Mouse (Mus musculus): ENCODE measurements around the gene 4931406C07Rik. TPM values are rescaled to one million over a fixed set of nuclear protein-coding genes. Genes with fewer than 3 reads are reported as not detected.
A peak's percentile ranks its signal among the peaks of the same experiment; 100 is the strongest.

Gene 4931406C07Rik
- total RNA-seq, 2 experiments from 2014 or later, result 26.0 to 27.1 TPM

GRCm38 (mm10) chr9:15300056-15300455, 6.2 kb downstream of the 4931406C07Rik start:
- no peak for DNase-seq (ENCODE audit: extremely low spot score in 1 of 2, low spot score in 2 of 2)
- intact Hi-C loops (cut with DNase I), result no loop called here

DNA sequence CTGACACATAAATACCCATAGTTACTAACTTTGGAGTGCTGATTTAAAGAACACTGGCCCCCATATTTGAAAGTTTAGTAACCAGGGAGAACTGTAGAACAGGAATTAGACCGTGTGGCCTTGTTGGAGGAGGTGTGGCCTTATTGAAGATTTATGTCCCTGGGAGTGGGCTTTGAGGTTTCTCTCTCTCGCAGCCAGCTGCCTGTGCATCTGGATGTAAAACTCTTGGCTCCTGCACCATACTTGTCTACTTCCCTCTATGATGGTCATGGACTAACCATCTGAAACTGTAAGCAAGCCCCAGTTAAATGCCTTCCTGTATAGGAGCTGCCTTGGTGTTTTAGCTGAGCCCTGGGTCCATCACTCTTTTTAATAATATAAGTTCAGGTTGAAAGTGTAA, 7.8 kb downstream of the 4931406C07Rik start:
- intact Hi-C loops (cut with DNase I), result no loop called here
- no peak for DNase-seq (ENCODE audit: extremely low spot score in 1 of 2, low spot score in 2 of 2)

DNA sequence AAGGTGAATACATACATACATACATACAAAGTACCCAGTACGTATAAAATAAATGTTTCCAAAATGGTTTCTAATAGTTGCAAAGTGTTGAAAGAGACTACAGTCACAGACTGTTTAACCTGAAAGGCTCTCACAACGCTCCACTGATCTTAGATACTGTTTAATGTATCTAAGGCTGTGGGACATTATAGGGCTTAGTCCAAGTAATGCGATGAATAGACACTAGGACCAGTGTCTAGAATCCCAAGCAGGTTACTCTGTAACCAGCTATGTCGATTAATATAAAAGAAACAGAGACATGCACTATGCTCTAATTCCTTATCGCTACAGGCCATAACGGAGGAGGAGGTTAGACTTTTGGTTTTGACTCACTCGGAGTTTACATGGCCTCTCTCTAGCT, 9.1 kb downstream of the 4931406C07Rik start:
- DNase-seq (ENCODE audit: extremely low spot score in 1 of 2, low spot score in 2 of 2), result no peak
- intact Hi-C loops (cut with DNase I), result no loop called here

DNA sequence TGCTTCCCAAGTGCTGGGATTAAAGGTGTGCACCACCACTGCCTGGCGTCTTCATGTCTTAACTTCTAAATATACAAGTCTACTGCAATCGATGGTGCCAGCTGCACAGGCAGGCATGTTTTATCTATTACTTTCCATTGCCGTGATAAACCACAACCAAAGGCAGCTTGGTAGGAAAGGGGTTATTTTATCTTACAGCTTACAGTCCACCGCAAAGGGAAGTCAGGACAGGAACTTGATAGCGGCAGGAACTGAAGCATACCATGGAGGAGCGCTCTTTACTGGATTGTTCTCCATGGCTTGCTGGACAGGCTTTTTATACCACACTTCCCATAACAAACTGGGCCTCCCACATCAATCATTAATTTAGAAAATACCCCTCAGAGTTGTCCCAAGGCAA, 17.0 kb downstream of the 4931406C07Rik start:
- no peak for DNase-seq (ENCODE audit: extremely low spot score in 1 of 2, low spot score in 2 of 2)
- intact Hi-C loops (cut with DNase I), result no loop called here

- intact Hi-C loops (cut with DNase I), result no loop called here
- no peak for DNase-seq (ENCODE audit: extremely low spot score in 1 of 2, low spot score in 2 of 2)
These were observed 17.8 kb downstream of the 4931406C07Rik start for GRCm38 (mm10) chr9:15288402-15288801.

DNA sequence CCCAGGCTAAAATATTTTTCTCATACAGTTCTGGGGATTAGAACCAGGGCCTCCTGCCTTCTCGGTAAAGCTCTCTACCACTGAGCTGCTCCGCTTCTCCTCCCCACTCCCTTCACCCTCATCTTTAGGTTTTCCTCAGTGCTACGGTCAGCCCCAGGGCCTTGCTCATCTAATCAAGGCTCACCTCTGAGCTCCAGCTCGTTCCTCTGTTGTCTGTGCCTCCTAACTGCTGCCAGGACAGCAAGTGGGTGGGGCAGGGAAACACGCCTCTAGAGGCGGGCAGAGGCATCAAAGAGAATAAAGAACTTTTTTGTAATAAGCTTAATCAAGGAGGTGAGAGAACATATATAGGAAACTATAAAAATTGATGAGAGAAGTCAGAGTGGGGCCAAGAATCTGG, 18.4 kb downstream of the 4931406C07Rik start:
- DNase-seq (ENCODE audit: extremely low spot score in 1 of 2, low spot score in 2 of 2), result no peak
- intact Hi-C loops (cut with DNase I), result no loop called here

- no peak for DNase-seq (ENCODE audit: extremely low spot score in 1 of 2, low spot score in 2 of 2)
- intact Hi-C loops (cut with DNase I), result no loop called here
These were observed 20.8 kb downstream of the 4931406C07Rik start for GRCm38 (mm10) chr9:15285443-15285842.

DNA sequence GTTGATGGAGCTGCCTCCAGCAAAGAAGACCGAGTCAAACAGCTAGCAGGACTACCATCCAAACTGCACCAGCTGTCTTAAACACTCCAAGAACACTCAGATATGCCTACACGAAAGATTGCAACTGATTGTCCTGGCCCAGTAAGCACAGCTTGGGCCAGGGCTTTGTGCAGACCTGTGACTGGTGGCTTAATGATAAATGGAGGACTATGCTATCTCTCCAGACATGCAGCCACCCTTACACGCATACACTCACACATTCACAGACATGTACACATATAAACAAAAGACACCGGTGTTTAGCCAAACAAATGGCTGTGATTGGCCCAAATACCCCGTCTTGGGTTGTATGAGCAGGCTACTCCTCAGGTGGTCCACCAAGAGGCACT, 25.8 kb downstream of the 4931406C07Rik start:
- DNase-seq (ENCODE audit: extremely low spot score in 1 of 2, low spot score in 2 of 2), result no peak
- intact Hi-C loops (cut with DNase I), result no loop called here

- intact Hi-C loops (cut with DNase I), result loop anchor here (5.0 kb wide), 1 partner anchor 52 kb away; no protein-coding TSS in a partner anchor
- peak; percentile 93 to 96 for DNase-seq (ENCODE audit: extremely low spot score in 1 of 2, low spot score in 2 of 2)
These were observed 26.4 kb downstream of the 4931406C07Rik start, which contains the start of gene Med17 for GRCm38 (mm10) chr9:15279649-15280490. TSS of gene Med17 (minus strand) at chr9:15279931.

DNA sequence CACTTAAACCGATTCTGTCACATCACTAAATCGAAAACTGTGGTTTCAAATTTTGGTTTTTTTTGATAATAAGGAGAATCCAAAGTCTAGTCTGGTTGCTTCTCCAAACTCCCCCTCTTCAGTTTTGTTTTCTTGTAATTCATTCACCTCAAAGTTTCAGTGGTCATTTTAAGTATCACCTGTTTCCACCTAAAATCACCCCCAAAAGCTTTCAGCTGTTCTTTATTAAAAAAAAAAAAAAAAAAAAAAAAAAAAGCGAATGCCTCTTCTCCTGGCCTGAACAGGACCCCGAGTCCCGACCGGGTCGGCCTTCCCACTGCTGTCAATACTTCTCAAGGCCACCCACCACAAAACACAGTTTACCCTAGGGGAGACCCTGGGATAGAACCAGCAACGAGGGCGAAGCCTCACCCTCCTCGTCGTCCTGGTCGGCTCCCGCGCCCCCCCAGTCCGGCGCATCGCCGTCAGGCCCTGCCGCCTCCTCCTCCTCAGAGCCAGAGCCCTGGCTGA, 27.1 kb downstream of the 4931406C07Rik start:
- no peak for DNase-seq (ENCODE audit: extremely low spot score in 1 of 2, low spot score in 2 of 2)
- intact Hi-C loops (cut with DNase I), result loop anchor here (5.0 kb wide), 1 partner anchor 53 kb away; no protein-coding TSS in a partner anchor

DNA sequence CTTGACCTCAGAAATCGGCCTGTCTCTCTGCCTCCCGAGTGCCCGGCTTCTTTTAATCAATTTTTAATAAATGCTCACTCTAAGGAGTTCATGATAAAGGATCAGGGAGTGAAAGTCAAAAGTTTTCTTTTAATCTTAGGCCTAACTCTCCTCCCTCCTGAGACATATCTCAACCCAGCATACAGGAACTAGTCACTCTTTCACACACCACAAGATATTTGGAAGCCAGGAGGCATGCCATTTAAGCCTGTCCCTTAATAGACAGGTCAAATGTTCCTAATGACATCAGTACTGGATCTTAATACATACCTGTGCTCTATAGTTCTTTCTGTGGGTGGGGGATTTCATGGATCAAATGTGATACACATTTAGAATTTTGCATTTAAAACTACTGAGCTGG, 27.9 kb downstream of the 4931406C07Rik start:
- DNase-seq (ENCODE audit: extremely low spot score in 1 of 2, low spot score in 2 of 2), result no peak
- intact Hi-C loops (cut with DNase I), result loop anchor here (5.0 kb wide), 1 partner anchor 54 kb away; no protein-coding TSS in a partner anchor

DNA sequence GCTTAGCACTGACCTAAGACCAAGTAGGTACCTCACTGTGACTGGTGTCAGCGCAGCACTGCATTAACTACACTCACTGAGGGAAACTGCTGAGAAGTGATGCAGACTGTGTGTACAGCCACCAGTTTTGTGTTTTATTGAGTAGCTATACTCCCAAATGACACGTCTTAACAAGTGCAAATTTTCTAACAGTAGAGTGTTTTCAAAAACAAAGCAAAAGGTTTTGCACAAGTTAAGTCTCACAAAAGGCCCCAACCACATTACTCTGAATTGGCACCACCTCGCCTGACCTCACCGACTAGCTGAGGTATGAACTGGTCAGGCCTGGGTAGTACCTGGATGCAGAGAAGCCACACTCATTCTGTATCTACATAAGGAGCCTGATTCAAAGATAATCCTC, 29.4 kb downstream of the 4931406C07Rik start:
- intact Hi-C loops (cut with DNase I), result loop anchor here (5.0 kb wide), 1 partner anchor 55 kb away; no protein-coding TSS in a partner anchor
- DNase-seq (ENCODE audit: extremely low spot score in 1 of 2, low spot score in 2 of 2), result no peak

- intact Hi-C loops (cut with DNase I), result loop anchor here (5.0 kb wide), 1 partner anchor 33 kb away; the partner anchor contains the start of genes 4931406C07Rik and Taf1d
- no peak for DNase-seq (ENCODE audit: extremely low spot score in 1 of 2, low spot score in 2 of 2)
These were observed 32.3 kb downstream of the 4931406C07Rik start for GRCm38 (mm10) chr9:15273981-15274380.

- no peak for DNase-seq (ENCODE audit: extremely low spot score in 1 of 2, low spot score in 2 of 2)
- intact Hi-C loops (cut with DNase I), result no loop called here
These were observed 42.8 kb downstream of the 4931406C07Rik start for GRCm38 (mm10) chr9:15263487-15263886.

GRCm38 (mm10) chr9:15261980-15262379, 44.3 kb downstream of the 4931406C07Rik start:
- intact Hi-C loops (cut with DNase I), result no loop called here

DNA sequence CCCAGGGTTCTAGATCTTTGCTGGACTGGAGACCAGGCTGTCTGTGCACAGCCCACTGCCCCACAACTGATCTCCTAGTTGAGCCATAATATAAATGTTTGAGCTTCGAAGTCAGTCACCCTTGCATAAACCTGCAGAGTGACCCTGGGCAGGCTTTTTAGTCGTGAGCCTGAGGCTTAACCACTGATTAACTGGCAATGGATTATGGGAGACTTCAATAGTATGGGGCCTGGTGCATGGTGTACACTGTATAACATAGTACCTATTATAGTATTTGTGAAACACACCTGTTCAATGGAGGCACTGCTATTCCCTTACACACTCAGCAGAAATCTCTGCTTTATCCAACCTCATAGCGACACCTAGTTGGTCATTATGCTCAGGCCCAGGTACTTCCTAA, 50.0 kb downstream of the 4931406C07Rik start:
- no peak for DNase-seq (ENCODE audit: extremely low spot score in 1 of 2, low spot score in 2 of 2)
- intact Hi-C loops (cut with DNase I), result no loop called here

More at GRCm38 (mm10) chr9:15261980-15262379, 44.3 kb downstream of the 4931406C07Rik start:
- DNase-seq (ENCODE audit: extremely low spot score in 1 of 2, low spot score in 2 of 2), result no peak

GRCm38 (mm10) chr9:15254501-15254900, 51.7 kb downstream of the 4931406C07Rik start:
- no peak for DNase-seq (ENCODE audit: extremely low spot score in 1 of 2, low spot score in 2 of 2)
- intact Hi-C loops (cut with DNase I), result no loop called here

GRCm38 (mm10) chr9:15252196-15252595, 54.1 kb downstream of the 4931406C07Rik start:
- intact Hi-C loops (cut with DNase I), result no loop called here
- no peak for DNase-seq (ENCODE audit: extremely low spot score in 1 of 2, low spot score in 2 of 2)

DNA sequence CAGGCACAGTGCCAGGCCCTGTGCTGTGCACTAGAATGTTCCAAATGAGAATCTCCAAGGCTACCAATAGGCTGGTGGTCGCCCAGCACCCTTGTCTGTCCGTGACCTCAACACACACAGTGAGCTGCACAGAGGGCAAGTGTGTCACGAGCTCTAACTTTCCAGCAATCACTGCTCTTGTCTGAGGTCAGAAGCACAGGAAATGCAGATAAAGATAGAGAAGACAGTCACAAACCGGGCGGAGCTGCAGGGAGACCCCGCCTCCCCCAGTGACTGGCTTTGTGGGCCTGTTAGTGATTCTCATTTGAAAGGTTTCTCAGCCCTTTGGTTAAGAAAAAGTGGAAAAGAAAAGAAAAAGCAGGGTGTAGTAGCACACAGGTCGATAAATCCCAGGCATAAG, 55.9 kb downstream of the 4931406C07Rik start:
- DNase-seq (ENCODE audit: extremely low spot score in 1 of 2, low spot score in 2 of 2), result no peak
- intact Hi-C loops (cut with DNase I), result no loop called here
